Mouse (Mus musculus) G1E (cell line): ENCODE measurements at regions not wholly inside any gene's neighbourhood (a gene's known extent, or its start where the extent isn't known, plus 50 kb on each side); places are given as distances from the start of the nearest gene placed in this dataset.

Experiments used
- ATAC-seq: 2 replicates; pipeline ENCODE4 v1.8.0; 2016; ENCODE audit warnings: mild to moderate bottlenecking; ENCODE audit not compliant: insufficient number of reproducible peaks, poor library complexity, low FRiP score, severe bottlenecking; ENCODE audit errors: extremely low read depth
- DNase-seq: peaks from one replicate; pipeline ENCODE4 v3.0.0; 2012; ENCODE audit warnings: low spot score
- H3K27me3 ChIP-seq: 2 replicates; pipeline ENCODE4 v1.6.1; 2012; ENCODE audit warnings: mild to moderate bottlenecking, low read length, inconsistent platforms; ENCODE audit not compliant: insufficient read depth
- H3K36me3 ChIP-seq: replicated peaks from 2 replicates; pipeline ENCODE3; 2012; ENCODE audit warnings: mild to moderate bottlenecking, inconsistent platforms
- H3K4me1 ChIP-seq: 2 replicates; pipeline ENCODE4 v1.6.1; 2012; ENCODE audit warnings: low read depth, low read length, inconsistent platforms, mixed read lengths; ENCODE audit not compliant: insufficient read depth
- H3K4me3 ChIP-seq: 2 replicates; pipeline ENCODE4 v1.5.1; 2012; ENCODE audit warnings: low read depth, mild to moderate bottlenecking, inconsistent platforms, low read length, moderate library complexity, mixed read lengths
- H3K9me3 ChIP-seq: replicated peaks from 2 replicates; pipeline ENCODE4 v1.6.1; 2012; ENCODE audit warnings: inconsistent platforms
- CTCF ChIP-seq: IDR thresholded peaks from 2 replicates; pipeline ENCODE4 v1.5.1; 2012; ENCODE audit warnings: low read depth, low read length, inconsistent platforms, mixed read lengths
- GATA1 ChIP-seq: IDR thresholded peaks from 2 replicates; pipeline ENCODE4 v1.6.1; 2012; ENCODE audit warnings: borderline replicate concordance, low read length, inconsistent platforms, mixed read lengths
- GATA2 ChIP-seq: IDR thresholded peaks from 2 replicates; pipeline ENCODE4 v1.6.1; 2012; ENCODE audit warnings: low read depth, low read length, inconsistent platforms, borderline replicate concordance
- POLR2AphosphoS5 ChIP-seq: IDR thresholded peaks from 2 replicates; pipeline ENCODE4 v1.6.1; 2012; ENCODE audit warnings: low read depth, low read length, inconsistent platforms; ENCODE audit not compliant: insufficient replicate concordance
- TAL1 ChIP-seq: conservative IDR thresholded peaks from 2 replicates; pipeline ENCODE4 v1.6.1; 2012; ENCODE audit warnings: low read depth, low read length, inconsistent platforms, mixed read lengths

DNA sequence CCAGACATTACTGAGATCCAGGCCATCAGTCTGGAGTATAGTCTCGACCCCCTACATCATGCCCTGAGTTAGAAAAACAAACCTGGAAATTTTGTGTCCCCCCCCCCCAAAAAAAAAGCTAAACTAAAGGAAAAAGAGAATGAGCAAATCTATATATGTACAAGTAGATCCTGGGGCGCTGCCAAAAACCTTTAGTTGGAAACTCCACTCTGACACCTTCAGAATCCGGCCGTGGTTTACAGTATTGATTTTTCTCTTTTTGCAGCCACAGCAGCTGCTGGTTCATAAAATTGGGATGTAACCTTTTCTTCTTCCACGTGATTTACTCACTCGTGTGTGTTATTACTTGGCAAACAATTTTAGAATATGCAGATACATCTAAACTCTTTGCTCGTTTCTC lies 510.5 kb downstream of the Defb40 start:
- no peak for ATAC-seq

DNA sequence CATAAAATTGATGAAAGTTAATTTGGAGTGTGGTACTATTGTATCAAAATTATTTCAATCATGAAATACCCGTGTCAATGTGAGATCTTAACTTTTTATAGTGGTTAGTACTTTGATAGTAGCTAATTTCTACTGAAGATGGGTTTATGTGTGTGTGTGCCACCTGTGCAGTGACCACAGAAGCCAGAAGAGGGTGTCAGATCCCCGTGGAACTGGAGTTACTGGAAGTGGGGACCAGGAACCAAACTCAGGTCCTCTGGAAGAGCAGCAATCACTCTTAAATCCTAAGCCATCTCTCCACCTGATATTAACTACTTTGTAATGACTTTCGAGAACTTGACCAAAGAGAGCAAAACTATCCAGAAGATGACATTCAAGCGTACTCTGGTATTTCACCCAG lies 517.4 kb downstream of the Defb40 start:
- ATAC-seq = no peak
- Histone ChIP-seq H3K36me3 (no peaks in the 10 kb centered on the region), H3K27me3 (0 out of 2 replicates have a peak, but pooled peaks cover 5% of the 10 kb centered on the region), H3K4me1 (no peaks in the 10 kb centered on the region), H3K4me3 (no peak overlapping the region), H3K9me3 (no peaks in the 10 kb centered on the region)
- TF ChIP-seq GATA1 = no peak
- TF ChIP-seq GATA2 = no peak
- no peak for TF ChIP-seq TAL1
- DNase-seq = no peak

More for the DNA sequence above, 510.5 kb downstream of the Defb40 start:
- DNase-seq = no peak
- Histone ChIP-seq H3K9me3 (no peaks in the 10 kb centered on the region), H3K4me1 (no peaks in the 10 kb centered on the region), H3K4me3 (no peak overlapping the region), H3K27me3 (peaks cover 9% of the 10 kb centered on the region; the same call in 1 of the 2 replicates), H3K36me3 (no peaks in the 10 kb centered on the region)
- no peak for TF ChIP-seq GATA2
- no peak for TF ChIP-seq POLR2AphosphoS5
- no peak for TF ChIP-seq CTCF
- TF ChIP-seq TAL1 = no peak
- TF ChIP-seq GATA1 = no peak

DNA sequence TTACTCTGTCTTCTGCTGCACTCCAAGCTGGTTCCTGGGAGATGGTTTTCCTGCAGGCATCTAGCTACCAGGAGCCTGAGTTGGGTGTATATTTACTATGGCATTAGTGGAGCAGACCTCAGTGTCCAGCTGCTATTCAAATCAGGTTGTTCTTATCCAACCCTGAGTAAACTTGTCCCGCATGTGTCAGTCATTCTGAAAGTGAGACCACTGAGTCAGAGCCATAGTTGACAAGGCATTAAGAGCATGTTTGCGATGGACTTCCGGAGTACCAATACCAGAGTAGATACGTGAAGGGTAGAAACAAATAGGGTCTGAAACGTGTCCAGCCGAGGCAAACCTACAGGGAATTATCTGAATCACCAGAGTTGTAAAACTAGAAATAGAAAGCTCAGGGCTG lies 520.6 kb downstream of the Defb40 start:
- TF ChIP-seq CTCF = no peak
- TF ChIP-seq GATA2 = no peak
- no peak for TF ChIP-seq TAL1
- TF ChIP-seq POLR2AphosphoS5 = no peak
- no peak for TF ChIP-seq GATA1
- H3K36me3 ChIP-seq = no peaks in the 10 kb centered on the region
- ATAC-seq = no peak
- DNase-seq = no peak
- H3K9me3 ChIP-seq = no peaks in the 10 kb centered on the region
- no peak overlapping the region for H3K4me3 ChIP-seq
- no peaks in the 10 kb centered on the region for H3K27me3 ChIP-seq
- no peaks in the 10 kb centered on the region for H3K4me1 ChIP-seq

DNA sequence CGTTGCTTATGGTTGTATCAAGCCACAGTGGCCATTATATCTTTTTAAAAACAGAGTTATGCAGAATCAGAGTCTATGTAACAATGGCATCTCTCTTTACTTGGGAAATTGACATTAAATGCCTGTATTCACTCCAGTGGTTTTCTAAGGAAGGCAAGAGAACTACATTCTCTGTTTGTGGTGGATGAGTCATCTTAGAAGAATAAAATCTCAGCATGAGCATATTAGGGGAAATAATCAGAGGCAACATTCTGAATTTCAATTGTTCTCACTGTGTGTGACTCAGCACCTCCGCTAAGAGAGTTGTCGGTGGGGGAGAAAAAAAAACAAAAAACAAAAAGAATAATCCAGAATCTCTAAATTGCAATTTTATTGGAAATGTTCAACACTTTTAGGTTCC lies 529.0 kb downstream of the Defb40 start:
- no peaks in the 10 kb centered on the region for H3K4me1 ChIP-seq
- H3K9me3 ChIP-seq = no peaks in the 10 kb centered on the region
- TF ChIP-seq TAL1 (no peak), GATA2 (no peak), GATA1 (no peak), CTCF (no peak), POLR2AphosphoS5 (no peak)
- ATAC-seq (no peak), DNase-seq (no peak)
- no peaks in the 10 kb centered on the region for H3K27me3 ChIP-seq
- H3K36me3 ChIP-seq = no peaks in the 10 kb centered on the region
- H3K4me3 ChIP-seq = no peak overlapping the region

DNA sequence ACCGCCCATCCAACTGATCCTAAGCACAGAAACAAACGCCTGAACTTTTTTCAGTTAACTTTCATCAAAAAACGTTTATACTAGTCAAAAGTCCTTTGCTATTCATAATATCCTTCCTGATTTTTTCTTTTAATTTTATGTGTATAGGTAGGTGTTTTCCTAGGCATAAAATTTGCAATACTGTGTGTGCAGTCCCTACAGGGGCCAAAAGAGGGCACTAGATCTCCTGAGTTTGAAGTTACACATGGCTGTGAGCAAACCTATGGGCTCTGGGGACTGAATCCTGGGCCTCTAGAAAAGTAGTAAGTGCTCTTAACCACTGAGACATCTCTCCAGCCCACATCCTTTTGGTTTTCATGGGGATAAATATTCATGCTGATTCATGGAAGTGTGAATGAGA lies 535.8 kb downstream of the Defb40 start:
- no peaks in the 10 kb centered on the region; the same call in 1 of the 2 replicates for H3K27me3 ChIP-seq
- H3K4me1 ChIP-seq = no peaks in the 10 kb centered on the region
- no peaks in the 10 kb centered on the region for H3K9me3 ChIP-seq
- TF ChIP-seq GATA2 (no peak), POLR2AphosphoS5 (no peak), GATA1 (no peak), TAL1 (no peak)
- no peak for DNase-seq
- no peak overlapping the region for H3K4me3 ChIP-seq
- ATAC-seq = no peak
- no peaks in the 10 kb centered on the region for H3K36me3 ChIP-seq

DNA sequence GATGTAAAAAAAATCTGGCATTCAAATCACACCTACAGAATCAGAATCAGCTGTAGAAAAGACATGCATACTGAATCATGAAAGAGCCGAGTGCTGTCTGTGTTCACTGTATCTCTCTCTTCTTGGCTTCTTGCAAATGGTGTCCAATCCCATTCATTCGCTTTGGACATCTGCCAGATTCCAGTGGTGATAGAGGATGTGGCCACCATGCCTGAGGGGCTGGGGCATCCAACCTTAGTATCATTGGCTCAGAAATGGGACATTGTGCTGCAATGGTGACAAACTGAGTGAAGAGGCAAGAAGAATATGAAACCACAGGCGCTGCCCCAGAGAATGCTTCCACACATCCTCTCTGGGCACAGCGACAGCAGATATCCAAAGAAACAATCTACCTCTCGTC lies 555.2 kb downstream of the Defb40 start:
- Histone ChIP-seq H3K36me3 (no peaks in the 10 kb centered on the region), H3K9me3 (no peaks in the 10 kb centered on the region), H3K4me1 (no peaks in the 10 kb centered on the region), H3K4me3 (no peak overlapping the region), H3K27me3 (no peaks in the 10 kb centered on the region)
- TF ChIP-seq POLR2AphosphoS5 (no peak), CTCF (no peak), GATA1 (no peak), GATA2 (no peak)
- no peak for DNase-seq
- ATAC-seq = no peak

DNA sequence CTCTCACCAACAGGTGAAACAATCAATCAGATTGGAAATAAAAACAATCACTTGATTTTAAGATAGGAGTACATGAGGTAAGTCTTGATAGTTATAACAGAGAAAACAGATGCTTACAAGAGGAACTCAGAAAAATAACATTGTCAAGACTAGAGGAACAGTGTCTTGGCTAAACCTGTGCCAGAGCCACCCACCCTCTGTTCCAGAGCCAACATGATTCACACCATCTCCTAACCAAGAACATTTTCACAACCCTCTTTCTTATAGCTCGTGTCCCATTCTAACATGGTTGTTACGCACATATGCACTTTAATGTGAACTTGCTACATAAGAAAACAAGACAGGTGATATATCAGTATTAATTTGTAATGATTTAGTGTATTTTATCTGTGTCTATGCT lies 565.6 kb downstream of the Defb40 start:
- H3K4me1 ChIP-seq = no peaks in the 10 kb centered on the region
- H3K36me3 ChIP-seq = no peaks in the 10 kb centered on the region
- no peak for ATAC-seq
- no peak for DNase-seq
- no peak overlapping the region for H3K4me3 ChIP-seq
- H3K27me3 ChIP-seq = peaks cover 6% of the 10 kb centered on the region; the same call in 1 of the 2 replicates
- no peaks in the 10 kb centered on the region for H3K9me3 ChIP-seq
- TF ChIP-seq GATA1 (no peak), POLR2AphosphoS5 (no peak), CTCF (no peak), GATA2 (no peak), TAL1 (no peak)
